Mouse (Mus musculus): ENCODE data around the gene Gm5901. TPM values are rescaled to one million over a fixed set of nuclear protein-coding genes. Genes with fewer than 3 reads are reported as not detected.

Gene Gm5901
- total RNA-seq, 1 experiment from 2014 or later = not detected

GRCm38 (mm10) chr7:105399935-105400624, 25.2 kb downstream of the Gm5901 start, which contains the start of gene Fam160a2:
Gene Fam160a2 (minus strand): TSS chr7:105400054.
- peak; percentile 80 for ATAC-seq (replicated peaks; ENCODE audit: low read depth, poor library complexity, severe bottlenecking)

GRCm38 (mm10) chr7:105404268-105404667, 29.4 kb downstream of the Gm5901 start, which contains the start of gene Cnga4:
Gene Cnga4 (plus strand): TSS chr7:105404568.
- ATAC-seq (replicated peaks; ENCODE audit: low read depth, poor library complexity, severe bottlenecking) = no peak

- peak; percentile 36; the same call in 1 of the 2 replicates for ATAC-seq (replicated peaks; ENCODE audit: low read depth, poor library complexity, severe bottlenecking)
Measured at GRCm38 (mm10) chr7:105406322-105406721, 31.5 kb downstream of the Gm5901 start.

GRCm38 (mm10) chr7:105411874-105412632, 37.2 kb downstream of the Gm5901 start:
- ATAC-seq (replicated peaks; ENCODE audit: low read depth, poor library complexity, severe bottlenecking) = peak; percentile 87

GRCm38 (mm10) chr7:105414385-105414784, 39.5 kb downstream of the Gm5901 start:
- ATAC-seq (replicated peaks; ENCODE audit: low read depth, poor library complexity, severe bottlenecking) = no peak

GRCm38 (mm10) chr7:105416529-105416928, 41.7 kb downstream of the Gm5901 start:
- no peak for ATAC-seq (replicated peaks; ENCODE audit: low read depth, poor library complexity, severe bottlenecking)

- ATAC-seq (replicated peaks; ENCODE audit: low read depth, poor library complexity, severe bottlenecking) = no peak
Measured at GRCm38 (mm10) chr7:105418106-105418505, 43.3 kb downstream of the Gm5901 start.

- no peak for ATAC-seq (replicated peaks; ENCODE audit: low read depth, poor library complexity, severe bottlenecking)
Measured at GRCm38 (mm10) chr7:105420903-105421302, 46.1 kb downstream of the Gm5901 start.

- ATAC-seq (replicated peaks; ENCODE audit: low read depth, poor library complexity, severe bottlenecking) = no peak
Measured at GRCm38 (mm10) chr7:105424368-105424767, 49.5 kb downstream of the Gm5901 start.

GRCm38 (mm10) chr7:105425424-105426043, 50.7 kb downstream of the Gm5901 start, which contains the start of gene Cckbr:
Gene Cckbr (plus strand): TSS chr7:105425731.
- ATAC-seq (replicated peaks; ENCODE audit: low read depth, poor library complexity, severe bottlenecking) = 0 out of 2 replicates have a peak, but pooled peaks have one; percentile 29

- no peak for ATAC-seq (replicated peaks; ENCODE audit: low read depth, poor library complexity, severe bottlenecking)
Measured at GRCm38 (mm10) chr7:105426051-105426450, 51.2 kb downstream of the Gm5901 start.

Other genes starting within 250 kb of the Gm5901 start
- gene Olfr683, start 228.0 kb upstream of the Gm5901 start, total RNA-seq (2017) = not detected in 2 replicates
- gene Olfr684, start 211.4 kb upstream of the Gm5901 start, total RNA-seq (2017) = not detected in 2 replicates
- gene Olfr685, start 189.0 kb upstream of the Gm5901 start, total RNA-seq (2017) = not detected in 2 replicates
- gene Olfr686, start 167.6 kb upstream of the Gm5901 start, total RNA-seq (2017) = not detected in 2 replicates
- not detected in 2 replicates for gene Olfr688, start 86.9 kb upstream of the Gm5901 start, total RNA-seq (2017)
- not detected in 2 replicates for gene Olfr689, start 63.9 kb upstream of the Gm5901 start, total RNA-seq (2017)
- gene Olfr690, start 40.9 kb upstream of the Gm5901 start, total RNA-seq (2017) = not detected in 2 replicates
- not detected in 2 replicates for gene Olfr691, start 32.8 kb upstream of the Gm5901 start, total RNA-seq (2017)
- not detected in 2 replicates for gene Olfr692, start 6.8 kb upstream of the Gm5901 start, total RNA-seq (2017)
- gene Fam160a2, start 25.0 kb downstream of the Gm5901 start, total RNA-seq (2017) = 9.0 and 10.0 TPM in 2 replicates
- gene Cnga4, start 29.5 kb downstream of the Gm5901 start, total RNA-seq (2017) = not detected in 2 replicates
- gene Cckbr, start 50.7 kb downstream of the Gm5901 start, total RNA-seq (2017) = not detected in 2 replicates
- 0.59 and 0.92 TPM in 2 replicates for gene Cavin3, start 107.3 kb downstream of the Gm5901 start, total RNA-seq (2017)
- gene Smpd1, start 179.3 kb downstream of the Gm5901 start, total RNA-seq (2017) = 22.7 and 28.7 TPM in 2 replicates
- 0.64 TPM in 1 of 2 replicates, not detected in the other for gene Apbb1, start 206.6 kb downstream of the Gm5901 start, total RNA-seq (2017)
- not detected in 2 replicates for gene Hpx, start 225.1 kb downstream of the Gm5901 start, total RNA-seq (2017)